Mouse (Mus musculus): Measurements from ENCODE around the gene Eif4e2. TPM values are rescaled to one million over a fixed set of nuclear protein-coding genes. Genes with fewer than 3 reads are reported as not detected.

The Eif4e2 gene
- polyA plus RNA-seq, 1 experiment from 2014 or later = 167 TPM

DNA sequence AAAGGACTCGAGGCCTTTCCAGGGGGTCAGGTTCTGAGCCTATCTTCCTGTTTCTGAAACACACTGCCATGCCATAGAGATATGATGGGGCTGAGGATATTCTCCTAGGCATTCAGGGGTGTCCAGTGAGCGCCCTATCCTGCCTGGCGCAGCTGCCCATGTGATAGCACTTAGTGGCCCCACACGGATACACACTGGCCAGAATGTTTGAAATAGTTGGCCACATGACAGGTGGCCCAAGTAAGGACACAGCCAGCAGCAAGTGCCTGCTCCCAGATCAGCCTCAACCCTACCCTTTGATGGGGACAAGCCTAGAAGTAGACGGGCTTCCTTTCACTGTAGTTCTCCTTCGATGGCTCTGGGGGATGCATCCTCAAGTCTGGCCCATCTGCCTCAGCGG lies 9.2 kb upstream of the Eif4e2 start, which contains the start of gene Chrng:
Chrng (plus strand) TSS at position 193 of the 400 bp plus-strand sequence.
- Histone ChIP-seq H3K27ac (no peak within 1 kb of the TSS), H3K4me1 (no peaks in the 10 kb centered on the region), H3K36me3 (no peaks in the 10 kb centered on the region), H3K4me3 (no peak within 1 kb of the TSS), H3K9ac (no peak within 1 kb of the TSS), H3K4me2 (no peak within 1 kb of the TSS), H3K9me3 (no peaks in the 10 kb centered on the region), H3K27me3 (peaks cover 33% of the 10 kb centered on the region)
- WGBS = 86% methylated on average over 7 of the region's 7 CpGs
- no peak for ATAC-seq (ENCODE audit: insufficient number of reproducible peaks, insufficient read depth, low FRiP score, low TSS enrichment, low read depth)

- Histone ChIP-seq H3K4me2 (no peak overlapping the region), H3K9ac (no peak overlapping the region), H3K36me3 (no peaks in the 10 kb centered on the region), H3K4me3 (no peak overlapping the region), H3K27ac (no peak overlapping the region), H3K9me3 (no peaks in the 10 kb centered on the region), H3K4me1 (no peaks in the 10 kb centered on the region), H3K27me3 (peaks cover 33% of the 10 kb centered on the region)
- no peak for ATAC-seq (ENCODE audit: insufficient number of reproducible peaks, insufficient read depth, low FRiP score, low TSS enrichment, low read depth)
- WGBS = 45% methylated on average over 6 of the region's 6 CpGs
These were observed 8.7 kb upstream of the Eif4e2 start for GRCm38 (mm10) chr1:87205038-87205437.

- Histone ChIP-seq H3K9me3 (no peaks in the 10 kb centered on the region), H3K27me3 (peaks cover 33% of the 10 kb centered on the region), H3K4me2 (no peak overlapping the region), H3K4me3 (no peak overlapping the region), H3K27ac (no peak overlapping the region), H3K4me1 (no peaks in the 10 kb centered on the region), H3K9ac (no peak overlapping the region), H3K36me3 (no peaks in the 10 kb centered on the region)
- ATAC-seq (ENCODE audit: insufficient number of reproducible peaks, insufficient read depth, low FRiP score, low TSS enrichment, low read depth) = no peak
- 41% methylated on average over 3 of the region's 3 CpGs for WGBS
These were observed 8.2 kb upstream of the Eif4e2 start for GRCm38 (mm10) chr1:87205502-87205901.

- Histone ChIP-seq H3K4me3 (no peak overlapping the region), H3K4me2 (peak overlapping the region; percentile 33)
These were observed 7.4 kb upstream of the Eif4e2 start for GRCm38 (mm10) chr1:87206339-87206738.

DNA sequence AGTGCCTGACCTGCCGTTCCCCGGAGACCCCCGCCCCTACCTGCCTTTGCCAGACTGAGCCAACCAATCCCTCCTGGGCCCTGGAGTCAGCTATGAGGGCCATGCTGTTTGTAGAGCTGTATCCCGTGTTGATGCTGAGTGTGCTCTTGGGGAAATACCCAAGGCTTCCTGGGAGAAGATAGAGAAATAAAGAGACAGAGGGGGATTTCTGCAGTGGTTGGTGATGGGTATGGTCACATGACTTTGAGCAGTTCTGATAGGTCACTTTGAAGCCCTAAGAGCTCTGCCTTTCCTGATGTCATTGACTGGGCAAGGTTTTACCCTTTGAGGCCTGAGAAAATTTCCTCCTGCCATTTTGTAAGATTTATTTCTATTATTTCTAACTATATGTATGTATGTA lies 2.3 kb upstream of the Eif4e2 start:
- Histone ChIP-seq H3K9me3 (no peaks in the 10 kb centered on the region), H3K27ac (no peak overlapping the region), H3K9ac (no peak overlapping the region), H3K36me3 (no peaks in the 10 kb centered on the region), H3K4me1 (peaks cover 23% of the 10 kb centered on the region), H3K4me2 (no peak overlapping the region), H3K4me3 (no peak overlapping the region), H3K27me3 (peaks cover 19% of the 10 kb centered on the region)
- ATAC-seq (ENCODE audit: insufficient number of reproducible peaks, insufficient read depth, low FRiP score, low TSS enrichment, low read depth) = no peak
- WGBS = 83% methylated on average over 4 of the region's 4 CpGs

More at GRCm38 (mm10) chr1:87206339-87206738, 7.4 kb upstream of the Eif4e2 start:
- H3K27ac ChIP-seq = no peak overlapping the region
- WGBS = 20% methylated on average over 17 of the region's 17 CpGs
- ATAC-seq (ENCODE audit: insufficient number of reproducible peaks, insufficient read depth, low FRiP score, low TSS enrichment, low read depth) = no peak
- H3K9me3 ChIP-seq = no peaks in the 10 kb centered on the region
- H3K36me3 ChIP-seq = no peaks in the 10 kb centered on the region
- no peak overlapping the region for H3K9ac ChIP-seq
- peaks cover 33% of the 10 kb centered on the region for H3K27me3 ChIP-seq
- H3K4me1 ChIP-seq = no peaks in the 10 kb centered on the region

- ATAC-seq (ENCODE audit: insufficient number of reproducible peaks, insufficient read depth, low FRiP score, low TSS enrichment, low read depth) = no peak
- peak overlapping the region; percentile 99; the same call in 1 of the 2 replicates for H3K27ac ChIP-seq
- peak overlapping the region; percentile 97 for H3K9ac ChIP-seq
- H3K9me3 ChIP-seq = no peaks in the 10 kb centered on the region
- 20% methylated on average over 4 of the region's 4 CpGs for WGBS
- no peaks in the 10 kb centered on the region for H3K27me3 ChIP-seq
- H3K4me3 ChIP-seq = peak overlapping the region; percentile 80
- H3K36me3 ChIP-seq = peaks cover 15% of the 10 kb centered on the region
- H3K4me1 ChIP-seq = peaks cover 31% of the 10 kb centered on the region
- H3K4me2 ChIP-seq = peak overlapping the region; percentile 83
These were observed 1.0 kb downstream of the Eif4e2 start for GRCm38 (mm10) chr1:87214748-87215147.

DNA sequence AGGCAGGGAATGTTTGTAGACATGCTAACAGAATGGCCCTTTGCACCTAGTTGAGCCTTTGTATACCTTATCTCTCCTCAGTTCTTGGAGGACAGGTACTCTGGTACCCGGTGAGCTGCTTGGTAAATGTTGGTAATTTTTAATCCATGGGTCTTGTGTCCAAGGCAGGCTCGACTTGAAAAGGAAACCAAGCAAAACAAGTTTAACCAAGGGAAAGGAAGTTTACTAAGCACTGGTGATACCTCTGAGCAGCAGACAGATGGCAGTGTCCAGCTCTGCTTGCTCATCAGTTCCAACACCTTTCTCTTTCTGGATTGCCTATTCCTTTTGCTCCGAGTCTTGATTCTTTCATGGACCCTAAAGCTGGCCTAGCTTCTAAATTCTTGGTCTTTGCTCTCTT lies 4.2 kb downstream of the Eif4e2 start:
- Histone ChIP-seq H3K4me3 (no peak overlapping the region), H3K27ac (no peak overlapping the region), H3K4me1 (peaks cover 30% of the 10 kb centered on the region), H3K4me2 (no peak overlapping the region), H3K9me3 (no peaks in the 10 kb centered on the region), H3K27me3 (no peaks in the 10 kb centered on the region), H3K9ac (no peak overlapping the region), H3K36me3 (peaks cover 46% of the 10 kb centered on the region)
- 67% methylated on average over 3 of the region's 3 CpGs for WGBS
- ATAC-seq (ENCODE audit: insufficient number of reproducible peaks, insufficient read depth, low FRiP score, low TSS enrichment, low read depth) = no peak

DNA sequence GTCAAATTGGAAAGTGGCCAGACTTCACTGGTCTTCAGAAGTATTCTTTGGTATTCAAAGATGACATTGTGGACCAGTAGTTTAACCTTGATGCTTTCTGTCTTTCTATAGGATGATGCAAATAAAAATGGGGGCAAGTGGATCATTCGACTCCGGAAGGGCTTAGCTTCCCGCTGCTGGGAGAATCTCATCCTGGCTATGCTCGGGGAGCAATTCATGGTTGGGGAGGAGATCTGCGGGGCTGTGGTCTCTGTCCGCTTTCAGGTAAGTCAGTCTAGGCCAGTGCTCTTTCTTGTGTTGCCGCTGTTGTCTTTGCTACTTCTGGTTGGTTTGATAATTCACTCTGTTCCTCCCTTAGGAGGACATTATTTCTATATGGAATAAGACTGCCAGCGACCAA lies 12.0 kb downstream of the Eif4e2 start:
- Histone ChIP-seq H3K4me1 (no peaks in the 10 kb centered on the region), H3K9ac (no peak overlapping the region), H3K4me3 (no peak overlapping the region), H3K27ac (no peak overlapping the region), H3K9me3 (no peaks in the 10 kb centered on the region), H3K27me3 (no peaks in the 10 kb centered on the region), H3K36me3 (peaks cover 97% of the 10 kb centered on the region), H3K4me2 (no peak overlapping the region)
- 94% methylated on average over 8 of the region's 8 CpGs for WGBS
- ATAC-seq (ENCODE audit: insufficient number of reproducible peaks, insufficient read depth, low FRiP score, low TSS enrichment, low read depth) = no peak

DNA sequence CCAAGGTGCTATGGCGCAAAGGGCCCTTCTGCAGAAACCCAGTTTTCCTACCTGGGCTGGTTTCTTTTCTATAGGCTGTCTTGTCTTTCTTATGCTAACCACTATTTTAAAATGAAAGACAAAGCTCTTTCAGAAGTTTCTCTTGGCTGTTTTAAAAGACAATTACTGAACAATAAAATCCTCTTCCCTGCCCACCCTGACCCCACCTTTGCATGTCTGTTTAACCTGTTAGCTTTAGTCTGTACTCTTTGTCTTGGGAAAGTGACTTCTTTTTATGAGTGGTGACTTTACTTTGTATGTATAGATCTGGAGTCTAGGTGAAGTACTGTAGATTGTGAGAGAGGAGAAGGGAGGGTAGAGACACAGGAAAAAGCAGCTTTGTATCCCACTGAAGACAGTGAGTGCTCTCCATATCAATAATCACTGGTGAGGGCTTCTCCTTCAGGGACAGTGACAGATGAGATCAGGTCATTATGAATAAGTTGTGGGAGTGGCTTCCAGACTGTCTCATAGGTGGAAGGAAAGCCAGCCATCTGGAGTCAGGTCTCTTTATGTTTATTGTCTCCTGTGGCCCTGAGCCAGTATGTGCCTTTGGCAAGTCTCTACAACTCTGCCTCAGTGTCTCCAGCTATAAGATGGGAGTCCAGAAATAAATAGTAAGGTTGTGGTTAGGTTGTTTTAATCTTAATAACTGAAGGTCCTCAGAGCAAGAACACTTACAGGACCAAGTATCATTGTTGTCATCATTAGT lies 12.9 kb downstream of the Eif4e2 start:
- no peak for ATAC-seq (ENCODE audit: insufficient number of reproducible peaks, insufficient read depth, low FRiP score, low TSS enrichment, low read depth)
- Histone ChIP-seq H3K9me3 (no peaks in the 10 kb centered on the region), H3K27ac (no peak overlapping the region), H3K27me3 (no peaks in the 10 kb centered on the region), H3K4me2 (no peak overlapping the region), H3K4me3 (no peak overlapping the region), H3K9ac (no peak overlapping the region), H3K36me3 (peaks cover 95% of the 10 kb centered on the region), H3K4me1 (no peaks in the 10 kb centered on the region)
- WGBS = 95% methylated on average over 1 of the region's 1 CpGs

DNA sequence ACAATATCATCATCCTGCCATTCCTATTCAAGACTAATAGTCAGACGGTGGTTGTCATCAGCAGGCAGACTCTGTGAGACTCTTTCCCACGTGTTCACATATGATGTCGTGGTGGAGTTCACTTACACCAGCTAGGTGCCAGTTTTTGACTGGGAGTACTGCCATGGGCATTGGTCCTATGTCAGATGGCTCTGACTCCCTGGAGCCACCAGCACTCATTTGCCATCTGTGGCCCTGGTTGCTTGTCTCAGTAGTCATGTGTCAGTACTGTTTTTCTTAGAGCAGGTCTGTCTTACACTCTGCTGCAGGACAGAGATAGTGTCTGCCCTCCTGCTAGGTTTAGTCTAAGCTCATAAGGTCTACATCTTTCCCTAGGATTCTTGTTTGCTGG lies 13.4 kb downstream of the Eif4e2 start:
- WGBS = 89% methylated on average over 3 of the region's 3 CpGs
- Histone ChIP-seq H3K27me3 (no peaks in the 10 kb centered on the region), H3K9me3 (no peaks in the 10 kb centered on the region), H3K4me2 (no peak overlapping the region), H3K9ac (no peak overlapping the region), H3K4me3 (no peak overlapping the region), H3K27ac (no peak overlapping the region), H3K36me3 (peaks cover 95% of the 10 kb centered on the region), H3K4me1 (no peaks in the 10 kb centered on the region)
- no peak for ATAC-seq (ENCODE audit: insufficient number of reproducible peaks, insufficient read depth, low FRiP score, low TSS enrichment, low read depth)

- H3K36me3 ChIP-seq = peaks cover 91% of the 10 kb centered on the region
These were observed 16.9 kb downstream of the Eif4e2 start for GRCm38 (mm10) chr1:87230606-87231005.

DNA sequence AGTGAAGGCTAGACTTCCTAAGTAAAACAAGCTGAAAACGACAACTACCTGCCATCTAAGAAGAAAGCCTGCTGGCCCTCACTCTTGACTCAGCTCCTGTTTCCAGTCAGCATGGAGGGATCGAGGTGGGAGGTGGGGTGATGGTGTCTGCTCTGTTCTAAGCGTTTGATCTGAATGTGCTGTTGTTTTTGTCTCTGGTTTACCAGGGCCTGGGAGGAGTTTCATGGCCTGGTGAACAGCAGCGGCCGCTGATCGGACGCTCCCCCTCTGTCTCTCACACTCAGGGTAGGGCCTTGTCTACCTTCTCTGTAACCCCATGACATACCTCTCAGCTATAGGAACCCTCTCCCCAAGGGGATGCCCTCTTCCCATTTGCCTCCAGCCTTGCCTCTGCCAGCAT lies 18.5 kb downstream of the Eif4e2 start:
- no peak overlapping the region for H3K9ac ChIP-seq
- WGBS = 76% methylated on average over 7 of the region's 7 CpGs
- no peaks in the 10 kb centered on the region for H3K4me1 ChIP-seq
- no peaks in the 10 kb centered on the region for H3K9me3 ChIP-seq
- H3K27me3 ChIP-seq = no peaks in the 10 kb centered on the region
- no peak for ATAC-seq (ENCODE audit: insufficient number of reproducible peaks, insufficient read depth, low FRiP score, low TSS enrichment, low read depth)
- H3K27ac ChIP-seq = no peak overlapping the region
- H3K4me3 ChIP-seq = no peak overlapping the region
- peaks cover 87% of the 10 kb centered on the region for H3K36me3 ChIP-seq
- no peak overlapping the region for H3K4me2 ChIP-seq

More at GRCm38 (mm10) chr1:87230606-87231005, 16.9 kb downstream of the Eif4e2 start:
- Histone ChIP-seq H3K4me2 (no peak overlapping the region), H3K4me3 (no peak overlapping the region), H3K27ac (no peak overlapping the region), H3K4me1 (no peaks in the 10 kb centered on the region), H3K27me3 (no peaks in the 10 kb centered on the region), H3K9ac (no peak overlapping the region), H3K9me3 (no peaks in the 10 kb centered on the region)
- no peak for ATAC-seq (ENCODE audit: insufficient number of reproducible peaks, insufficient read depth, low FRiP score, low TSS enrichment, low read depth)
- 82% methylated on average over 5 of the region's 5 CpGs for WGBS
